Mouse (Mus musculus): ENCODE measurements around the gene Zfp217.

- TF ChIP-seq CTCF (IDR thresholded peaks at IDR 0.05; ENCODE audit: extremely low read depth, insufficient read length, insufficient replicate concordance, low read depth, low read length), result peak; percentile 46; the same call in 1 of the 2 replicates
- no peak for TF ChIP-seq POLR2A (IDR thresholded peaks at IDR 0.05; ENCODE audit: low read depth, low read length)
Observed at GRCm38 (mm10) chr2:170155089-170155740, 7.3 kb upstream of the Zfp217 start.
